Mouse (Mus musculus) brain, adult 2 months (tissue): Measurements from ENCODE around the gene Gripap1.

ENCODE experiments used
- DNase-seq: peaks from one replicate; pipeline ENCODE4 v3.0.0; 2011; ENCODE audit warnings: low read depth, low spot score

The Gripap1 gene

DNA sequence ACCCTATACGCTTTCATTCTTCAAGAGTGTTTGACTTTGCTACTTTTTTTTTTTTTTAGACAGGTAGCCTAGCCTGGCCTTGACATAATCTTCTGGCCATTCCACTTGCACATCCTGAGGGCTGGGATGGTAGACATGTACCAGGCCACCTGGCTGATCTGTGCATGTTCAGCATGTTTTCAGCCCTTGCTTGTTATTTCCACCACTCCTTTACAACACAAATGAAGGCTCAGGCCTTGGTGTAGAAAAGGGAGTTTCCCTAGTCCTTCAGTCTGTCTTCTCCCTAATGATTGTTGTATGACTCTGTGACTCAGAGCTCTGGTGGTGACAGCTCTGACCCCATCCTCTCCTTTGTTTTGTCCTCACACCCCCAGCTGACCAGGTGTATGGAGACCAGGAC is 77.6 kb downstream of the Gripap1 start:
- DNase-seq = no peak

DNA sequence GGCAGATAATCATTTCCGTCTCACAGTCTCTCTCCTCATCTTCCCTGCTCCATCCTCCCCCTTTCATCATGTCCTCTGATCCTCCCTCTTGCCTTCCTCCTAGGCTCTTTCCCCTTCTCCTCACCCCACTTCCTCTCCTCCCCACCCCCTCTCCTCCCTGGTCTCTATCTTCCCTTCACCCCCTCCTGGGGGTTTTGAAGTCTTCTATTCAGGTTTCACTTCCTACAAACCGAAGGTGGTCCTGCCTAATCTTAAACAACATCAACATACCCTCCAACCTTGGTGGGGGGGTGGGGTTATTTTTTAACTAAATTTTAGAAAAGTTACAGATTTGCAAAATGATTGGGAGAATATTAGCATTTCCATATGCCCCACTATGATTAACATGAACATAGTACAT is 78.9 kb downstream of the Gripap1 start:
- no peak for DNase-seq

DNA sequence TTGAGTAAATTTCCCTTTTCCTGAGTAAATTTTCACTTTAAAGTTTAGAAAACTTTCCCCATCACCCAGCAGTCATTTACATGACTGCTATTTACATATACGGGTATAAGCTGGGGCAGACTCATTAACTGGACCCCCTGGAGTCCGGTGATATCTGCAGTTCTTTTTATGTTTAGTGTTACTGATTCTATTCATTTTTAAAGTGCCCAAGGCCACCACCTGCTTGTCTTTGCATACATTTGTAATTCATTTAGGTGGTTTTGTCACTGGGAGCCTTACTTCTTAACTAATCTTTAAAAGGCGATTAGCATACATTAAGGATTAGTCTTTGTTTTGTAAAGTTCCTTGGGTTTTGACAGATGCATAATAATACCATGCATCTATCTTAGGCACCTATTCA is 80.3 kb downstream of the Gripap1 start:
- no peak for DNase-seq
